Mouse (Mus musculus): ENCODE results near the gene Ccni. TPM values are rescaled to one million over a fixed set of nuclear protein-coding genes. Genes with fewer than 3 reads are reported as not detected.

Ccni gene
- total and polyA plus RNA-seq, 3 experiments, result 34.7 to 91.6 (median 82.1) TPM

DNA sequence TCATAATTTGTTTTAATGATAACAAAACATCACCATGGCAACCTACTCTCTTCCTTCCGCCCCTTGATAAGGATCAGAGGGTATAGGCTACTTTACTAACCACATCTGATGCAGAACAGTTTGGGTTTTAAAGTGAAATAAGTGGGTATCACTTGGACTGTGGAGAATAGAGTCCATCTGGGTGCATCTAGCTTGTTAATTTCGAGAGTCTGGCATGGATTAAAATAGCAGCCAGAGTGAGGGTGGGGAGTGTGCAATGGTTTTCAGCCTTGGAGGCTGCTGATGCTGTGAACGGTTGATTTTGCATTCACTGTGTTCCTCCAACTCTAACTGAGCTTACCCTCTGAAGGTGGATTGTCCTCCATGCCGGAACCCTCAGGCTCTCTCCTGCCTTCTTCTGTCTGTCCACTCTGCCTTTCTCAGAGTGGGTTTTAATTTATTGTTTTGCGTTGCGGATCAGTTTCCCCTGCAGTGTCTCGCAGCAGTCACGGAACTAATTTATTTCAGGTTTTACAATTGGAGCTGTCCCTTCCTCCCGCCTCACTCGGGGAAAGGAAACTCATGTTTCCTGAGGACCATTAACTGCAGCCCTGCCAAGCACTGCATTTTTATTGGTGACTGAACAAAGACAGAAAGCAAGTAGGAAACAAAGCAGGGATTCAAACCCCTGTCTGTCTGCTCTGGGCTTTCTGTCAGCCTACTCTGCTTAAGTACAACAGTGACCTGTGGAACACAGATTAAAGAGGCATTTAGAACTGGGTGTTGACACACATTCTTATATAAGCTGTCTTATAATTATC lies 72.7 kb downstream of the Ccni start:
- Histone ChIP-seq H3K9me3 (replicated peaks; ENCODE audit: low read length) (peaks cover 7% of the 10 kb centered on the region), H3K27ac (ENCODE audit: insufficient read depth, low read depth) (no peak overlapping the region), H3K27me3 (replicated peaks) (no peaks in the 10 kb centered on the region), H3K4me1 (ENCODE audit: control insufficient read depth in 1 of 2, insufficient read depth in 2 of 2) (peaks cover 26 to 97% of the 10 kb centered on the region in 2 experiments), H3K4me3 (replicated peaks in 1 of 3; ENCODE audit: low read depth in 2 of 3, low read length in 2 of 3, poor library complexity in 1 of 3) (no peak overlapping the region), H3K4me2 (ENCODE audit: insufficient read depth, low read depth, poor library complexity, severe bottlenecking) (peak overlapping the region; percentile 60), H3K36me3 (replicated peaks in 1 of 2; ENCODE audit: control insufficient read depth in 1 of 2, insufficient read depth in 1 of 2, low read length in 1 of 2) (peaks cover 0 to 33% of the 10 kb centered on the region in 2 experiments), H3K9ac (ENCODE audit: insufficient read depth, low read depth) (no peak overlapping the region), H3K79me2 (replicated peaks; ENCODE audit: control insufficient read depth, extremely low read depth, insufficient read depth, poor library complexity, severe bottlenecking) (peaks cover 72% of the 10 kb centered on the region)
- dilution Hi-C loops (cut with MboI; ENCODE audit: extremely low pct_ligation_motif_present, extremely low pct_unique_long_range_greater_than_20kb, low sequenced_read_pairs) (no loop called here), in situ Hi-C loops (cut with MboI; ENCODE audit: low pct_ligation_motif_present, low pct_unique_long_range_greater_than_20kb, low sequenced_read_pairs) (no loop called here)
- TF ChIP-seq MEF2A (IDR thresholded peaks at IDR 0.05; ENCODE audit: borderline replicate concordance, low read depth, low read length) (peak; percentile 28; the same call in 1 of the 2 replicates), CHD2 (IDR thresholded peaks at IDR 0.05; ENCODE audit: low read length) (no peak), IRF4 (IDR thresholded peaks at IDR 0.05; ENCODE audit: low read depth, low read length) (0 out of 2 replicates have a peak, but pooled peaks have one; percentile 43), SIN3A (IDR thresholded peaks at IDR 0.05; ENCODE audit: low read length) (no peak), BHLHE40 (IDR thresholded peaks at IDR 0.05; ENCODE audit: low read depth, low read length) (peak; percentile 15; the same call in 1 of the 2 replicates), EP300 (IDR thresholded peaks at IDR 0.05; ENCODE audit: low read length) (peak; percentile 39; the same call in 1 of the 2 replicates), TBP (conservative IDR thresholded peaks at IDR 0.05; ENCODE audit: low read depth, low read length) (no peak), POLR2AphosphoS2 (IDR thresholded peaks at IDR 0.05; ENCODE audit: low read depth, low read length) (no peak), MXI1 (IDR thresholded peaks at IDR 0.05; ENCODE audit: low read depth, low read length) (no peak)
- DNase-seq (ENCODE audit: extremely low read depth), result no peak

Other genes with a start within 250 kb of the Ccni start
- not detected in 2 replicates for gene Sowahb, start 161.5 kb downstream of the Ccni start, total RNA-seq (2012; rRNA removed)
- gene Sowahb, start 161.5 kb downstream of the Ccni start, total RNA-seq (2014; rRNA removed), result not detected in 2 replicates
- gene Sowahb, start 161.5 kb downstream of the Ccni start, polyA plus RNA-seq (2012; ENCODE audit: insufficient read length, low read depth), result not detected in 2 replicates
- 72.3 and 76.5 TPM in 2 replicates for gene Sept11, start 113.1 kb downstream of the Ccni start, total RNA-seq (2012; rRNA removed)
- 66.5 and 78.5 TPM in 2 replicates for gene Sept11, start 113.1 kb downstream of the Ccni start, total RNA-seq (2014; rRNA removed)
- 138 and 159 TPM in 2 replicates for gene Sept11, start 113.1 kb downstream of the Ccni start, polyA plus RNA-seq (2012; ENCODE audit: insufficient read length, low read depth)
- 0.25 and 0.42 TPM in 2 replicates for gene 2010109A12Rik, start within 50 bp of the Ccni start, total RNA-seq (2012; rRNA removed)
- gene 2010109A12Rik, start within 50 bp of the Ccni start, total RNA-seq (2014; rRNA removed), result not detected in 2 replicates
- 0.38 TPM in 1 of 2 replicates, not detected in the other for gene 2010109A12Rik, start within 50 bp of the Ccni start, polyA plus RNA-seq (2012; ENCODE audit: insufficient read length, low read depth)
- 6.2 and 16.7 TPM in 2 replicates for gene Ccng2, start 60.8 kb upstream of the Ccni start, total RNA-seq (2012; rRNA removed)
- 20.8 and 23.1 TPM in 2 replicates for gene Ccng2, start 60.8 kb upstream of the Ccni start, total RNA-seq (2014; rRNA removed)
- 5.8 and 6.2 TPM in 2 replicates for gene Ccng2, start 60.8 kb upstream of the Ccni start, polyA plus RNA-seq (2012; ENCODE audit: insufficient read length, low read depth)

Measured in CH12.LX (cell line).